Mouse (Mus musculus) olfactory bulb, adult 2 months (tissue): Measurements from ENCODE around the gene Dcxr.

ENCODE experiments used
- CTCF ChIP-seq: fragments of 200-500 bp; IDR thresholded peaks from 2 replicates; pipeline ENCODE4 v1.5.1; 2012; ENCODE audit warnings: low read depth, mild to moderate bottlenecking, low read length, moderate library complexity; ENCODE audit not compliant: insufficient read depth
- POLR2A ChIP-seq: fragments of 200-500 bp; IDR thresholded peaks from 2 replicates; pipeline ENCODE4 v1.6.1; 2012; ENCODE audit warnings: mild to moderate bottlenecking, low read depth, low read length, moderate library complexity; ENCODE audit not compliant: insufficient read depth

DNA sequence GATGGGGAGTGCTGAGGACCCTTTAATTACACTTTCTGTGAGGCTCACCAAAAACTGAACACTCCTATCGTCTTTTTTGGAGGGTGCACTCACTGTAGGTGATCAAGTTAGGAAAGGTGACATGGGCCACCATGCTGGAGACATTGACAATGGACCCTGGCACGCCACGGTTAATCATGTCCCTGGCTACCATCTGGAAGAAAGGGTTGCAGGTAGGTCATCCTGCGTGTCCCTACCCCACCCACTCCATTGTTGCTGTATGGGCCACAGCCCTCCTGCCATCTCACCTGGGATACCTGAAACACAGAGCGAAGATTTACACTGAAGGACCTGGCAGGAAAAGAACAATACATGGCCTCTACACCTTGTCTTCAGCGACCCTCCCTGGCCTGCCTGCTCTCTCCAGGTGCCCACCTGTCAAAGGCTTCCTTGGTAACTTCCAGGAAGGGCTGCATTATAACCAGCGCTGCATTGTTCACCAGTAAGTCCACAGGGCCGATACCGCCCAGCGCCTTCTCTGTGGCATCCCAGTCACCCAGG, 3.3 kb upstream of the Dcxr start:
- TF ChIP-seq CTCF (no peak), POLR2A (no peak)
